8 mouse cellular contexts compared by ENCODE assay signal in the genomic region with DNA sequence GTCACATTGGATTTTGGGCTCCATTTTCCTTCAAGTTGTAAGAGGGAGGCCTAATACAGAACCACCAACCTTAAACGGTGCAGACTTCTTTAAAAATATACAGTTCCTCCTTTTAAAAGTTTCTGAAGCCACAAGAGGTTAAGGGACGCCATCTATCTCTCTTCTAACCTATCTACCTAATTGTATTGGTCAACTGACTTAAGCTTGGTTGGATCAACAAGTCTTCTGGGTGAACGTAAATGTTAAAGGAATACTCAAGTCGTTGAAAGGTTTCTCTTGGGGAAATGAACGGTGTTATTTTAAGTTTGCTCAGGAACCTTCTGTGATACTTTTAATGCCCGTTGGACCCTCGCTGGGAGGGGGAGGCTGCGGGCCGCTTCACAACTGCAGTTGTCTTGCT. TPM values are rescaled to one million over a fixed set of nuclear protein-coding genes. Genes with fewer than 3 reads are reported as not detected.
DNase-seq lines count a peak whose midpoint lies in the region; ATAC-seq and TF ChIP-seq lines count a peak whose summit lies in the region.

No protein-coding gene starts in this region.

- peak overlapping the region; percentile 86 for H3K4me3 ChIP-seq in heart, embryonic 13.5 days
- peak overlapping the region; percentile 85 for H3K4me3 ChIP-seq in G1E (ENCODE audit: low read depth, low read length)
- peak overlapping the region; percentile 78 for H3K4me3 ChIP-seq in forebrain, postnatal 0 days (ENCODE audit: low read depth, low read length)
- H3K4me3 ChIP-seq in midbrain, embryonic 10.5 days: peak overlapping the region; percentile 87

- no peak for TF ChIP-seq CTCF in G1E (IDR thresholded peaks at IDR 0.05; ENCODE audit: low read depth, low read length)
- TF ChIP-seq CTCF in forebrain, postnatal 0 days (IDR thresholded peaks at IDR 0.05; ENCODE audit: low read depth): no peak

- peak overlapping the region; percentile 90 for H3K4me2 ChIP-seq in heart, embryonic 13.5 days
- H3K4me2 ChIP-seq in forebrain, postnatal 0 days (ENCODE audit: low read depth): peak overlapping the region; percentile 89

- no peak overlapping the region; the same call in 1 of the 2 replicates for H3K27ac ChIP-seq in heart, embryonic 13.5 days (replicated peaks)
- H3K27ac ChIP-seq in forebrain, postnatal 0 days (ENCODE audit: low read depth, low read length): no peak overlapping the region
- no peak overlapping the region for H3K27ac ChIP-seq in midbrain, embryonic 10.5 days (replicated peaks)

- H3K9me3 ChIP-seq in heart, embryonic 13.5 days: no peaks in the 10 kb centered on the region
- no peaks in the 10 kb centered on the region for H3K9me3 ChIP-seq in G1E (replicated peaks)
- H3K9me3 ChIP-seq in forebrain, postnatal 0 days (ENCODE audit: low read length): no peaks in the 10 kb centered on the region
- H3K9me3 ChIP-seq in midbrain, embryonic 10.5 days (replicated peaks): no peaks in the 10 kb centered on the region

- H3K9ac ChIP-seq in heart, embryonic 13.5 days: peak overlapping the region; percentile 92
- H3K9ac ChIP-seq in forebrain, postnatal 0 days: peak overlapping the region; percentile 83; the same call in 1 of the 2 replicates

- H3K36me3 ChIP-seq in heart, embryonic 13.5 days: no peaks in the 10 kb centered on the region
- peaks cover 27% of the 10 kb centered on the region for H3K36me3 ChIP-seq in G1E (replicated peaks)
- H3K36me3 ChIP-seq in forebrain, postnatal 0 days (ENCODE audit: insufficient read depth): no peaks in the 10 kb centered on the region
- H3K36me3 ChIP-seq in midbrain, embryonic 10.5 days: no peaks in the 10 kb centered on the region

- ATAC-seq in heart, embryonic 13.5 days (ENCODE audit: extremely low read depth, insufficient number of reproducible peaks, low FRiP score, low TSS enrichment): no peak
- ATAC-seq in G1E (ENCODE audit: extremely low read depth, insufficient number of reproducible peaks, low FRiP score, poor library complexity, severe bottlenecking): no peak
- ATAC-seq in forebrain, postnatal 0 days: no peak

- no peaks in the 10 kb centered on the region for H3K27me3 ChIP-seq in heart, embryonic 13.5 days (replicated peaks)
- no peaks in the 10 kb centered on the region for H3K27me3 ChIP-seq in G1E (ENCODE audit: insufficient read depth, low read length)
- no peaks in the 10 kb centered on the region for H3K27me3 ChIP-seq in forebrain, postnatal 0 days (ENCODE audit: insufficient read depth, low read length)
- H3K27me3 ChIP-seq in midbrain, embryonic 10.5 days (ENCODE audit: low read depth, poor library complexity, severe bottlenecking): peaks cover 17% of the 10 kb centered on the region

- DNase-seq in heart, adult 11 months: no peak
- peak; percentile 18 for DNase-seq in G1E (ENCODE audit: low spot score)
- DNase-seq in forebrain, postnatal 0 days: no peak
- no peak for DNase-seq in midbrain, embryonic 10.5 days (ENCODE audit: low spot score)
- no peak for DNase-seq in cerebellum, adult 11-12 months
- no peak for DNase-seq in kidney, postnatal 36 days
- DNase-seq in natural killer cell, adult 2 months (ENCODE audit: low spot score in 2 of 2): no peak

- 18% methylated on average over 9 of the region's 9 CpGs for whole genome bisulfite sequencing in heart, embryonic 13.5 days
- 12% methylated on average over 9 of the region's 9 CpGs for WGBS in forebrain, postnatal 0 days
- WGBS in midbrain, embryonic 10.5 days: 20% methylated on average over 9 of the region's 9 CpGs

- peaks cover 50% of the 10 kb centered on the region for H3K4me1 ChIP-seq in heart, embryonic 13.5 days
- H3K4me1 ChIP-seq in G1E (ENCODE audit: insufficient read depth, low read depth, low read length): peaks cover 37% of the 10 kb centered on the region
- H3K4me1 ChIP-seq in forebrain, postnatal 0 days (ENCODE audit: insufficient read depth): peaks cover 15% of the 10 kb centered on the region
- peaks cover 28% of the 10 kb centered on the region for H3K4me1 ChIP-seq in midbrain, embryonic 10.5 days

RNA-seq across cellular contexts. Expression of gene Ogfrl1, which starts 15.5 kb away (rescaled TPM):
- 6.2 and 8.3 TPM in 2 replicates for polyA plus RNA-seq in heart, embryonic 13.5 days (2015; fragmentation: Nextera tagmentation; extraction: Ambion mirVana)
- total RNA-seq in G1E (2014; fragmentation: Nextera tagmentation) (31.1 and 36.6 TPM in 2 replicates), G1E (2017) (12.5 and 13.5 TPM in 2 replicates)
- polyA plus RNA-seq in G1E (2012): 10.8 and 14.2 TPM in 2 replicates
- total RNA-seq in forebrain, postnatal 0 days (2014; rRNA removed): 26.6 and 27.5 TPM in 2 replicates
- 18.2 and 19.6 TPM in 2 replicates for polyA plus RNA-seq in forebrain, postnatal 0 days (2015; fragmentation: Nextera tagmentation; extraction: Ambion mirVana)
- polyA plus RNA-seq in midbrain, embryonic 10.5 days (2016; fragmentation: Nextera tagmentation; extraction: Ambion mirVana): 3.4 and 4.2 TPM in 2 replicates
